In the genomic region with DNA sequence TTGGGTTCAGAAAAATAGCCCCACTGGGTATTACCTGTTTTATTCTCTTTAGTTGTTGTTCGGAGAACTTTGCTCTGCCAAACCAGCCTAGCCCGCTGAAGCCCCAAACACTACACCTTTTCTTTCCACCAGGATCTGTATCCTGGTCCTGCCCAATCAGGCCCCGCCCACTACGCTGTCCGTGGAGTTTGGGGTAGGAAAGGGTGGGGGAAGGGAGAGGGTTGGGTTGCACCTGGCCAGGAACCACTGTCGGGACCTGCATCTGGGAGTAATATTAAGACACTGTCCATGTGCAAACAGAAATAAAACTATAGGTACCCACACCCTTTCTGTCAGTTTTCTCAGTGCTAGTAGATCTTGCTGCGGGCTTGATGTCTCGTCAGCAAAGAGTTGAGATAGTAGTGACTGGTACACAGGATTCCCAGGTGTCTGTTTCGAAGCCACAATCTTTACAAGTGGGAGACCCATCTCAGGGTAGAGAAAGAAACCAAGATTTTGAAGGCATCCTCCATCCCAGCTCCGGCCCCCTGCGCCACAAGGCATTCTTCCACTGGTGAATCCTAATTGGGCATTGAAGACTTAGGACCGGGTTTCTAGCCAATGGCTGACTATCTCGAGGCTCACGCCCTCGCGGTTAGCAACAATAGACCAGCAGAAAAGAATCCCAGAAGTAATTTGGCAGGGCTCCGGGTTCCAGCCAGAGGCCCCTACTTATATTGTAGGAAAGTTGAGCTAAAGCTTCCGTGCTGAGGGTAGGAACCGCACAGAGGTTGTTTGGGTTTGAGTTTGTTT, we compare ENCODE assay signal across 8 mouse cellular contexts. TPM values are rescaled to one million over a fixed set of nuclear protein-coding genes. Genes with fewer than 3 reads are reported as not detected.
DNase-seq lines count a peak whose midpoint lies in the region; ATAC-seq lines count a peak whose summit lies in the region.

Gene Creb3l4 (minus strand): TSS at position 529 of the 792 bp plus-strand sequence.

- peaks cover 19% of the 10 kb centered on the region; the same call in 1 of the 2 replicates for H3K4me1 ChIP-seq in embryonic facial prominence, embryonic 12.5 days
- peaks cover 21% of the 10 kb centered on the region for H3K4me1 ChIP-seq in limb, embryonic 15.5 days
- peaks cover 9% of the 10 kb centered on the region; the same call in 1 of the 2 replicates for H3K4me1 ChIP-seq in midbrain, embryonic 16.5 days (ENCODE audit: control insufficient read depth, insufficient read depth, low read length)

- H3K9me3 ChIP-seq in embryonic facial prominence, embryonic 12.5 days = no peaks in the 10 kb centered on the region
- H3K9me3 ChIP-seq in limb, embryonic 15.5 days = no peaks in the 10 kb centered on the region
- no peaks in the 10 kb centered on the region for H3K9me3 ChIP-seq in midbrain, embryonic 16.5 days (replicated peaks; ENCODE audit: control insufficient read depth, low read length, poor library complexity, severe bottlenecking)

- H3K4me3 ChIP-seq in embryonic facial prominence, embryonic 12.5 days = peak within 1 kb of the TSS; percentile 35
- H3K4me3 ChIP-seq in limb, embryonic 15.5 days = peak within 1 kb of the TSS; percentile 37
- peak within 1 kb of the TSS; percentile 31 for H3K4me3 ChIP-seq in midbrain, embryonic 16.5 days (ENCODE audit: low read depth, low read length)

- no peaks in the 10 kb centered on the region for H3K36me3 ChIP-seq in embryonic facial prominence, embryonic 12.5 days
- H3K36me3 ChIP-seq in limb, embryonic 15.5 days = no peaks in the 10 kb centered on the region
- no peaks in the 10 kb centered on the region for H3K36me3 ChIP-seq in midbrain, embryonic 16.5 days (ENCODE audit: control insufficient read depth, insufficient read depth, low read length)

- peak within 1 kb of the TSS; percentile 64 for H3K4me2 ChIP-seq in embryonic facial prominence, embryonic 12.5 days (replicated peaks)
- H3K4me2 ChIP-seq in limb, embryonic 15.5 days = peak within 1 kb of the TSS; percentile 60
- H3K4me2 ChIP-seq in midbrain, embryonic 16.5 days (ENCODE audit: low read length) = peak within 1 kb of the TSS; percentile 65

- 5% methylated on average over 19 of the region's 19 CpGs for WGBS in embryonic facial prominence, embryonic 12.5 days
- 4% methylated on average over 19 of the region's 19 CpGs for WGBS in limb, embryonic 15.5 days
- WGBS in midbrain, embryonic 16.5 days = 2% methylated on average over 19 of the region's 19 CpGs

- H3K27ac ChIP-seq in embryonic facial prominence, embryonic 12.5 days = peak within 1 kb of the TSS; percentile 86
- H3K27ac ChIP-seq in limb, embryonic 15.5 days = peak within 1 kb of the TSS; percentile 74
- no peak within 1 kb of the TSS for H3K27ac ChIP-seq in midbrain, embryonic 16.5 days (ENCODE audit: low read length)

- no peaks in the 10 kb centered on the region for H3K27me3 ChIP-seq in embryonic facial prominence, embryonic 12.5 days
- H3K27me3 ChIP-seq in limb, embryonic 15.5 days = no peaks in the 10 kb centered on the region
- H3K27me3 ChIP-seq in midbrain, embryonic 16.5 days (ENCODE audit: control insufficient read depth, insufficient read depth, low read depth, low read length) = no peaks in the 10 kb centered on the region

- H3K9ac ChIP-seq in embryonic facial prominence, embryonic 12.5 days = peak within 1 kb of the TSS; percentile 25; the same call in 1 of the 2 replicates
- H3K9ac ChIP-seq in limb, embryonic 15.5 days = no peak within 1 kb of the TSS
- H3K9ac ChIP-seq in midbrain, embryonic 16.5 days (ENCODE audit: low read depth, low read length) = peak within 1 kb of the TSS; percentile 47; the same call in 1 of the 2 replicates

- DNase-seq in adrenal gland, postnatal 36 days = peak; percentile 65 to 66
- DNase-seq in heart, postnatal 36 days = peak; percentile 44
- DNase-seq in right cerebral cortex, postnatal 14 days = no peak
- DNase-seq in frontal cortex, adult 2 months (ENCODE audit: extremely low spot score in 1 of 2, low spot score in 1 of 2) = no peak
- no peak for DNase-seq in cerebellum, adult 18-20 months

- intact Hi-C loops in heart, postnatal 36 days (cut with DNase I) = no loop called here

- peak; percentile 76 for ATAC-seq in embryonic facial prominence, embryonic 12.5 days (ENCODE audit: insufficient number of reproducible peaks, insufficient read depth, low FRiP score, low TSS enrichment)
- peak; percentile 50; the same call in 1 of the 2 replicates for ATAC-seq in limb, embryonic 15.5 days (ENCODE audit: insufficient number of reproducible peaks, low FRiP score, low TSS enrichment, low read depth)
- peak; percentile 31; the same call in 1 of the 2 replicates for ATAC-seq in midbrain, embryonic 16.5 days

RNA-seq across cellular contexts. Expression of gene Creb3l4, which starts in this region (rescaled TPM):
- under 1 TPM; 0.20 to 0.66 TPM for total RNA-seq in adrenal gland, postnatal 36 days (2021)
- 8.5 and 9.7 TPM in 2 replicates for polyA plus RNA-seq in embryonic facial prominence, embryonic 12.5 days (2016; fragmentation: Nextera tagmentation; extraction: Ambion mirVana)
- total RNA-seq in heart, postnatal 36 days (2021) = not detected
- 5.8 and 6.5 TPM in 2 replicates for polyA plus RNA-seq in limb, embryonic 15.5 days (2015; fragmentation: Nextera tagmentation; extraction: Ambion mirVana)
- 1.1 and 2.2 TPM in 2 replicates for polyA plus RNA-seq in midbrain, embryonic 16.5 days (2015; fragmentation: Nextera tagmentation; extraction: Ambion mirVana)
- polyA plus RNA-seq in frontal cortex, adult 2 months (2012; rRNA removed) = 0.29 and 0.38 TPM in 2 replicates

Comparison
In these comparisons a context has a peak if more than half of its experiments do, and no peak if none do; other contexts are left out.
1. Peak in DNase-seq in adrenal gland, postnatal 36 days; RNA of the gene not detected or under 1 TPM.
2. Peak in DNase-seq in heart, postnatal 36 days; RNA of the gene not detected or under 1 TPM.